Mouse (Mus musculus) olfactory bulb, adult 2 months (tissue): ENCODE data around the gene Ccdc102a.

Source experiments
- CTCF ChIP-seq: fragments of 200-500 bp; IDR thresholded peaks from 2 replicates; pipeline ENCODE4 v1.5.1; 2012; ENCODE audit warnings: low read depth, mild to moderate bottlenecking, low read length, moderate library complexity; ENCODE audit not compliant: insufficient read depth
- POLR2A ChIP-seq: fragments of 200-500 bp; IDR thresholded peaks from 2 replicates; pipeline ENCODE4 v1.6.1; 2012; ENCODE audit warnings: mild to moderate bottlenecking, low read depth, low read length, moderate library complexity; ENCODE audit not compliant: insufficient read depth

DNA sequence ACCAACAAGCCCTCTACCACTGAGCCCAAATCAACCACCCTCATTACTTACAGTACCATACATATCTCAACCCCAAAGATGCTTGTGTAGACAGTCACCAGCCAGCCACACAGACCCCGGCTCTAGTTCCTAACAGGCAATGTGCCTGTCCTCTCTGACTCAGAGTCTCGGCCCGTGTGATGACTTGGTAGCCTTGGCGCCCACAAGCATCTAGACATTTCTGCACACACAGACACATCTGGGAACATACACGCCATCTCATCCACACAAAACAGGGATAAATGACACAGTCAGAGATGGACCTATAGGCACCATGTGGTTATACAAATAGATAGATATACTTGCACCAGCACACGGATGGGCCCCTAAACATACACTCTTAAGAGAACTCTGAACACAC lies 3.6 kb downstream of the Ccdc102a start:
- TF ChIP-seq CTCF (no peak), POLR2A (no peak)
